Mouse (Mus musculus): ENCODE data around the gene Platr17. TPM values are rescaled to one million over a fixed set of nuclear protein-coding genes. Genes with fewer than 3 reads are reported as not detected.
A peak's percentile ranks its signal among the peaks of the same experiment; 100 is the strongest.
"Not testable (repeated sequence)": the region's sequence is repeated elsewhere in the genome, so short reads cannot be mapped to it uniquely, and the experiment has no call there.

Gene Platr17
- polyA plus RNA-seq, 1 experiment from 2014 or later = 0.40 TPM

DNA sequence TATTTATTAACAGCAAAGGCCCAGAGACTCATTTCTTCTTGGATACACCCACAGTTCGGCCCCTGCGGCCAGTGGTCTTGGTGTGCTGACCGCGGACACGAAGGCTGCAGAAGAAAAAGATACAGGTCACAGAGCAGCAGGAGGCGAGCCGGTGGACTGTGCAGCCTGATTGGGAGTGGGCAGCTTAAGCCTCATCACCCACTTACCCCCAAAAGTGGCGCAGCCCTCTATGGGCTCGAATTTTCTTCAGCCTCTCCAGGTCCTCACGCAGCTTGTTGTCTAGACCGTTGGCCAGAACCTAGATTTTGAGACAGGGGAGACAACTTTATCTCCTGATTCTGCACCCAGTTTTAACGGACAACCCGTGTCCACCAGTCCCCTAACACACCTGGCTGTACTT, 47.1 kb downstream of the Platr17 start:
- not testable (repeated sequence) for H3K9ac ChIP-seq (replicated peaks); ATAC-seq; H3K9me3 ChIP-seq; H3K27me3 ChIP-seq; H3K27ac ChIP-seq
- Histone ChIP-seq H3K4me1 (replicated peaks) (peaks cover 70% of the 10 kb centered on the region), H3K4me2 (replicated peaks) (peak overlapping the region; percentile 93), H3K4me3 (replicated peaks) (peak overlapping the region; percentile 54), H3K36me3 (peaks cover 57% of the 10 kb centered on the region)
- 69% methylated on average over 13 of the region's 13 CpGs for WGBS

DNA sequence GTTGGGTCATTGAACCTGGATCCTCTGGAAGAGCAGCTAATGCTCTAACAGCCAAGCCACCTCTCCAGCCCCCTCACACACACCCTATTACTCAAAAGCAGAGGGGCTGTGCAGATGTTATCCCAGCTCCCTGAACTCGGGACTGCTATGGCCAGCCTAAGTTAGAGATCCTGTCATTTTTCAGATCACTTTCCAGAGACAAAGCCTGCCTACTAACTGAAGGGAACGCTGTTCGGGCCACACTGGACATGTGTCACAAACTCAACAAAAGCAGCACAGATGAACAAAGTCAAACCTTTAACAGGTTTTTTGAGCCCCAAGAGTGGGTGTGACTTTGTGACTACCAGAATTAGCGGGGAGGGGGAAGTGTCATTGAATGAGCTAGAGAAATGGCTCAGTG, 47.9 kb downstream of the Platr17 start:
- Histone ChIP-seq H3K4me3 (replicated peaks) (peak overlapping the region; percentile 8; the same call in 1 of the 2 replicates), H3K27ac (no peak overlapping the region), H3K4me1 (replicated peaks) (peaks cover 78% of the 10 kb centered on the region), H3K9me3 (no peaks in the 10 kb centered on the region), H3K9ac (replicated peaks) (peak overlapping the region; percentile 32; the same call in 1 of the 2 replicates), H3K27me3 (no peaks in the 10 kb centered on the region), H3K4me2 (replicated peaks) (0 out of 2 replicates have a peak overlapping the region, but pooled peaks have one; percentile 81), H3K36me3 (peaks cover 52% of the 10 kb centered on the region)
- ATAC-seq = no peak
- WGBS = 82% methylated on average over 4 of the region's 4 CpGs

DNA sequence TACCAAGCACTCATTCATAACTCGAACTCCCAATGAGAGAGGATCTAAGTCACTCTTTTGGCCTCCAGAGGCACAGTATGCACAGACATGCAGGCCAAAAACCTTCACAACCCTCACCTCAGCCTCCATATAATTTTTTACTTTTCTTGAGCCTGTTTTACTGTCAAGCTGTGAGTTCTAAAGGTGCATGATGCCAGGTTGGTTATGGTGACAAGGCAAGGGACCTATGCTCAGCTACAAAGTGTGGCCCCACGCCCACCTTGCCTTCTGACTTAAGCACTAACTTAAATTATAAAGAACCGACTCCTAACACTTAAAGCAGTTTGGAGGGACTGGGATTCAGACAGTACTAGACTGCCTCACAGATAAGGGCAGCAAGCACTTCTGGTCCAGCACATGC, 48.4 kb downstream of the Platr17 start:
- no peaks in the 10 kb centered on the region for H3K27me3 ChIP-seq
- peaks cover 52% of the 10 kb centered on the region for H3K36me3 ChIP-seq
- ATAC-seq = no peak
- 90% methylated on average over 3 of the region's 3 CpGs for WGBS
- H3K4me3 ChIP-seq (replicated peaks) = peak overlapping the region; percentile 8; the same call in 1 of the 2 replicates
- peak overlapping the region; percentile 81; the same call in 1 of the 2 replicates for H3K4me2 ChIP-seq (replicated peaks)
- H3K27ac ChIP-seq = no peak overlapping the region
- H3K9me3 ChIP-seq = no peaks in the 10 kb centered on the region
- H3K4me1 ChIP-seq (replicated peaks) = peaks cover 81% of the 10 kb centered on the region
- H3K9ac ChIP-seq (replicated peaks) = peak overlapping the region; percentile 32; the same call in 1 of the 2 replicates

DNA sequence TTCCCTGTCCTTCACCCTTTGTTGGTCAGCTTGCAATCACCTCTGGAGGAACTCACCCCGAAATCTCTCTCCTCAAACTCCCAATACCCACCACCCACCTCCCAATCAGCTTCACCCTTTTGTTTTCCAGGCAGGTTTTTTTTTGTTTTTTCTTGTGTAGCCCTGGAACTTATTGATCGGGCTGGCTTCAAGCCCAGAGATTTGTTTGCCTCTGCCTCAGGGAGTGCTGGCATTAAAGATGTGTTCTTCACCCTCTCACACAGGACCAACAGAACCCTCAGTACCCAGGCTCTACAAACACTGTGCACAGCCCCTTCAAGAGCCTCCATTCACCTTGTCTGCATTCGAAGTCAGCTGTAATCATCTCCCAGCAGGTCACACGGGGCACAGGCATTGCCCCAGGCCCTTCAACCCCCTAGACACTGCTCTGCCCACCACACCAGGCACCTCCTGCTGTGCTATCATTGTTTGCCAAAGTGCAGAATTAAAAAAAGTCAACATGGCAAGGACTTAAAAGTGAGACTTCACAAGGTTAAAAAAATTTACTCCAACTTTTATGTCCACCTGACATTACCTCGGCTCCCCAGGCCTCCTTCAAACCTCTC, 49.1 kb downstream of the Platr17 start:
- H3K27me3 ChIP-seq = no peaks in the 10 kb centered on the region
- 39% methylated on average over 5 of the region's 5 CpGs for WGBS
- H3K4me2 ChIP-seq (replicated peaks) = peak overlapping the region; percentile 81
- peak overlapping the region; percentile 96 for H3K9ac ChIP-seq (replicated peaks)
- peak overlapping the region; percentile 85 for H3K4me3 ChIP-seq (replicated peaks)
- no peaks in the 10 kb centered on the region for H3K9me3 ChIP-seq
- no peak for ATAC-seq
- peaks cover 77% of the 10 kb centered on the region for H3K4me1 ChIP-seq (replicated peaks)
- no peak overlapping the region for H3K27ac ChIP-seq
- H3K36me3 ChIP-seq = peaks cover 52% of the 10 kb centered on the region

DNA sequence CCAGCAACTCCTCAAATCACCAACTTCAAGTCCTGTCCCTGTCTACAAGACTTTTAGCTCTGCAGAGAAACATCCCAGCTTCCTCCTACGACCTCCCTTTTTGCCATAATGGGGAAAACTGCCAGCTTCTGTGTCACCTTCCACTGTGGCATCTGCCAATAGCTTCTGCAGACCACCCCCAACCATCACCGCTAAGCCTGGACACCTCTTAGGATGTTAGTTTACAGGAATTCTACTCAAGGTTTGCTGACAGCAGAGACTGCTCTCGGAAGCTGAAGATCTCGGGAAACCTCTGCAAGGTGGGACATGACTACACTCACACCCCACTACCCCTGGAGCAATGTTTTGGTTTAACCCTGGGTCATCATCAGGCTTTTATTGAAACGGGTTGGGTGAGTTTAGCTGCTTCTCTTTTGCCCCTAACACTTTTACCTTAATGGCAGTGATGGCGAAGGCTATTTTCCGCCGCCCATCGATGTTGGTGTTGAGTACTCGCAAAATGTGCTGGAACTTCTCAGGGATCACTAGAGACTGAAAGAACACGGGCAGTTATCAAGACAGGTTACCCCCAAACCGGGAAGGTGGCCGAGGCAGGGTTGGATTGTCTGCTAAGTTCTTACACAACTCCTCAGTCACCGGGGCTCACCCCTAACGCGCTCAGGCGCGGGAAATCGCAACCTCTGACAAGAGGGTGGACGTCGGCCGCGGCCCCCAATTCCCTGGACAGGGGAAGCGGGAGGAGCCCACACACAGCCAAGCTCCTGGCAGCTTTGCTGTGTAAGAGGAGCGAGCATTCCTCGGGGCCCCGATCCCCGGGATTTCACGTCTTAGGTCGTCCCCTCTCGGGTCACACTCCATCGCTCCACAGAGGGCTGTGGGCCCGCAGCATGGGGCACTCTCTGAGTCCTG, 50.0 kb downstream of the Platr17 start:
- under 1% methylated on average over 33 of the region's 33 CpGs for WGBS
- H3K9me3 ChIP-seq = no peaks in the 10 kb centered on the region
- peaks cover 68% of the 10 kb centered on the region for H3K4me1 ChIP-seq (replicated peaks)
- H3K36me3 ChIP-seq = peaks cover 52% of the 10 kb centered on the region
- peak overlapping the region; percentile 88 for H3K27ac ChIP-seq
- H3K4me3 ChIP-seq (replicated peaks) = peak overlapping the region; percentile 85
- ATAC-seq = peak; percentile 51; the same call in 1 of the 2 replicates
- H3K4me2 ChIP-seq (replicated peaks) = peak overlapping the region; percentile 81
- H3K9ac ChIP-seq (replicated peaks) = peak overlapping the region; percentile 96
- H3K27me3 ChIP-seq = no peaks in the 10 kb centered on the region

DNA sequence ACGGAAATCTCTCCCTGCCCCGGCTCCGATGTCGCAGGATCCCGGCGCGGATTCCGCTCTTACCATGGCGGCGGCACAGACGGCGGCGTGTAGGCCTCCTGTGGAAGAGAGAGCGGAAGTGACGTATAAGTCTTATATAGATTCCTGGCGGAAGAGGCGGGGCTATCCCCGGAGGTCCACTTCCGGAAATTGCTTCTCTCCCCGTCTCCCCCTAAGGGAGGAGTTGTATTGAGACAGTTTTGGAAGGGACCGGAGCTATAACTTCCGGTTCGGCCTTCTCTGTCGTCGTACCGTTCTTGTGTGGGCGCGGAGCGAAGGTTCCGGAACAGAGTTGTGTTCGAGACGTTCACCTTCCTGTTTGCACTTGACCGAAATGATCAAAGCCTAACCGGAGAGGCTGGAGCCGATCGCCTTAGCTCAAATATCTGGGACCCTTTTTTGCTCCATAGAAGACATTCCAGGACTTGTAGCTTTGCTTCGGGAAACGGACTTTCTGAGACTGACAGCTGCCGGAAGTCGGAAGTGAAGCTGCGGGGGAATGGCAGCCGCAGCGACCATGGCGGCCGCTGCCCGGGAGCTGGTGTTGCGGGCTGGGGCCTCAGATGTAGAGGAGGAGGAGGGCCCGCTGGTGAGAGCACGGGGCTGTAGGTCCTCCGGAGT, 50.8 kb downstream of the Platr17 start, which contains the start of the genes Vps52 and Rps18:
Gene Vps52, plus strand, starts transcription at position 258 of the 660 bp plus-strand sequence.
Gene Rps18, minus strand, starts transcription at position 447 of the 660 bp plus-strand sequence.
- Histone ChIP-seq H3K27ac (peak within 1 kb of the TSS; percentile 90), H3K9me3 (no peaks in the 10 kb centered on the region), H3K4me2 (replicated peaks) (peak within 1 kb of the TSS; percentile 87), H3K4me3 (replicated peaks) (peak within 1 kb of the TSS; percentile 85), H3K36me3 (peaks cover 57% of the 10 kb centered on the region), H3K9ac (replicated peaks) (peak within 1 kb of the TSS; percentile 96), H3K4me1 (replicated peaks) (peaks cover 60% of the 10 kb centered on the region), H3K27me3 (no peaks in the 10 kb centered on the region)
- ATAC-seq = peak; percentile 90
- WGBS = under 1% methylated on average over 50 of the region's 50 CpGs

Small RNA genes within 50 kb of the gene (microRNA-seq; reads per million reads assigned to microRNA genes)
- not detected for gene Gm27740

Other genes with a start within 250 kb of the Platr17 start
- gene Hnrnpm, start 218.3 kb upstream of the Platr17 start, polyA plus RNA-seq (2015; fragmentation: Nextera tagmentation; extraction: Ambion mirVana) = 283 and 294 TPM in 2 replicates
- gene March2, start 186.5 kb upstream of the Platr17 start, polyA plus RNA-seq (2015; fragmentation: Nextera tagmentation; extraction: Ambion mirVana) = 54.4 and 55.8 TPM in 2 replicates
- gene Rab11b, start 144.6 kb upstream of the Platr17 start, polyA plus RNA-seq (2015; fragmentation: Nextera tagmentation; extraction: Ambion mirVana) = 534 and 547 TPM in 2 replicates
- gene Angptl4, start 123.3 kb upstream of the Platr17 start, polyA plus RNA-seq (2015; fragmentation: Nextera tagmentation; extraction: Ambion mirVana) = 14.3 and 17.1 TPM in 2 replicates
- 28.6 and 36.2 TPM in 2 replicates for gene Kank3, start 94.6 kb upstream of the Platr17 start, polyA plus RNA-seq (2015; fragmentation: Nextera tagmentation; extraction: Ambion mirVana)
- gene Rps28, start 80.6 kb upstream of the Platr17 start, polyA plus RNA-seq (2015; fragmentation: Nextera tagmentation; extraction: Ambion mirVana) = 704 and 707 TPM in 2 replicates
- 482 and 516 TPM in 2 replicates for gene Ndufa7, start 80.6 kb upstream of the Platr17 start, polyA plus RNA-seq (2015; fragmentation: Nextera tagmentation; extraction: Ambion mirVana)
- gene Cd320, start 62.0 kb upstream of the Platr17 start, polyA plus RNA-seq (2015; fragmentation: Nextera tagmentation; extraction: Ambion mirVana) = 64.0 and 66.9 TPM in 2 replicates
- not detected in 2 replicates for gene Gm7029, start 31.3 kb upstream of the Platr17 start, polyA plus RNA-seq (2015; fragmentation: Nextera tagmentation; extraction: Ambion mirVana)
- 2.9 and 3.0 TPM in 2 replicates for gene Kifc1, start 14.5 kb upstream of the Platr17 start, polyA plus RNA-seq (2015; fragmentation: Nextera tagmentation; extraction: Ambion mirVana)
- 56.5 and 57.2 TPM in 2 replicates for gene Daxx, start 4.3 kb downstream of the Platr17 start, polyA plus RNA-seq (2015; fragmentation: Nextera tagmentation; extraction: Ambion mirVana)
- 18.1 and 19.6 TPM in 2 replicates for gene Tapbp, start 10.8 kb downstream of the Platr17 start, polyA plus RNA-seq (2015; fragmentation: Nextera tagmentation; extraction: Ambion mirVana)
- gene Zbtb22, start 10.8 kb downstream of the Platr17 start, polyA plus RNA-seq (2015; fragmentation: Nextera tagmentation; extraction: Ambion mirVana) = 20.3 TPM in 2 replicates
- 49.8 and 56.9 TPM in 2 replicates for gene Rgl2, start 24.4 kb downstream of the Platr17 start, polyA plus RNA-seq (2015; fragmentation: Nextera tagmentation; extraction: Ambion mirVana)
- 193 and 195 TPM in 2 replicates for gene Pfdn6, start 35.2 kb downstream of the Platr17 start, polyA plus RNA-seq (2015; fragmentation: Nextera tagmentation; extraction: Ambion mirVana)
- 24.4 and 25.7 TPM in 2 replicates for gene Wdr46, start 35.5 kb downstream of the Platr17 start, polyA plus RNA-seq (2015; fragmentation: Nextera tagmentation; extraction: Ambion mirVana)
- gene B3galt4, start 46.4 kb downstream of the Platr17 start, polyA plus RNA-seq (2015; fragmentation: Nextera tagmentation; extraction: Ambion mirVana) = 12.4 and 13.6 TPM in 2 replicates
- 66.4 and 69.8 TPM in 2 replicates for gene Vps52, start 50.7 kb downstream of the Platr17 start, polyA plus RNA-seq (2015; fragmentation: Nextera tagmentation; extraction: Ambion mirVana)
- 918 and 949 TPM in 2 replicates for gene Rps18, start 50.9 kb downstream of the Platr17 start, polyA plus RNA-seq (2015; fragmentation: Nextera tagmentation; extraction: Ambion mirVana)
- 13.5 and 16.0 TPM in 2 replicates for gene H2-K1, start 95.2 kb downstream of the Platr17 start, polyA plus RNA-seq (2015; fragmentation: Nextera tagmentation; extraction: Ambion mirVana)
- 20.1 and 24.3 TPM in 2 replicates for gene Ring1, start 119.5 kb downstream of the Platr17 start, polyA plus RNA-seq (2015; fragmentation: Nextera tagmentation; extraction: Ambion mirVana)
- gene H2-Ke6, start 122.9 kb downstream of the Platr17 start, polyA plus RNA-seq (2015; fragmentation: Nextera tagmentation; extraction: Ambion mirVana) = 80.5 and 91.7 TPM in 2 replicates
- 176 and 180 TPM in 2 replicates for gene Slc39a7, start 126.5 kb downstream of the Platr17 start, polyA plus RNA-seq (2015; fragmentation: Nextera tagmentation; extraction: Ambion mirVana)
- 57.9 and 62.7 TPM in 2 replicates for gene Rxrb, start 126.7 kb downstream of the Platr17 start, polyA plus RNA-seq (2015; fragmentation: Nextera tagmentation; extraction: Ambion mirVana)
- gene Col11a2, start 134.3 kb downstream of the Platr17 start, polyA plus RNA-seq (2015; fragmentation: Nextera tagmentation; extraction: Ambion mirVana) = 2.1 and 2.5 TPM in 2 replicates
- not detected in 2 replicates for gene H2-Oa, start 187.2 kb downstream of the Platr17 start, polyA plus RNA-seq (2015; fragmentation: Nextera tagmentation; extraction: Ambion mirVana)
- gene H2-DMa, start 214.4 kb downstream of the Platr17 start, polyA plus RNA-seq (2015; fragmentation: Nextera tagmentation; extraction: Ambion mirVana) = 13.1 and 15.3 TPM in 2 replicates
- 128 and 147 TPM in 2 replicates for gene Brd2, start 217.5 kb downstream of the Platr17 start, polyA plus RNA-seq (2015; fragmentation: Nextera tagmentation; extraction: Ambion mirVana)
- 0.14 and 0.32 TPM in 2 replicates for gene H2-DMb2, start 238.2 kb downstream of the Platr17 start, polyA plus RNA-seq (2015; fragmentation: Nextera tagmentation; extraction: Ambion mirVana)
- gene H2-DMb1, start 247.9 kb downstream of the Platr17 start, polyA plus RNA-seq (2015; fragmentation: Nextera tagmentation; extraction: Ambion mirVana) = 0.43 TPM in 1 of 2 replicates, not detected in the other